Mouse (Mus musculus) NIH3T3 (cell line): ENCODE measurements around the gene Sacs.
A peak's percentile ranks its signal among the peaks of the same experiment; 100 is the strongest.

Source experiments
- DNase-seq: peaks from one replicate; pipeline ENCODE4 v3.0.0-alpha.2; 2012; ENCODE audit warnings: low read depth

The Sacs gene

DNA sequence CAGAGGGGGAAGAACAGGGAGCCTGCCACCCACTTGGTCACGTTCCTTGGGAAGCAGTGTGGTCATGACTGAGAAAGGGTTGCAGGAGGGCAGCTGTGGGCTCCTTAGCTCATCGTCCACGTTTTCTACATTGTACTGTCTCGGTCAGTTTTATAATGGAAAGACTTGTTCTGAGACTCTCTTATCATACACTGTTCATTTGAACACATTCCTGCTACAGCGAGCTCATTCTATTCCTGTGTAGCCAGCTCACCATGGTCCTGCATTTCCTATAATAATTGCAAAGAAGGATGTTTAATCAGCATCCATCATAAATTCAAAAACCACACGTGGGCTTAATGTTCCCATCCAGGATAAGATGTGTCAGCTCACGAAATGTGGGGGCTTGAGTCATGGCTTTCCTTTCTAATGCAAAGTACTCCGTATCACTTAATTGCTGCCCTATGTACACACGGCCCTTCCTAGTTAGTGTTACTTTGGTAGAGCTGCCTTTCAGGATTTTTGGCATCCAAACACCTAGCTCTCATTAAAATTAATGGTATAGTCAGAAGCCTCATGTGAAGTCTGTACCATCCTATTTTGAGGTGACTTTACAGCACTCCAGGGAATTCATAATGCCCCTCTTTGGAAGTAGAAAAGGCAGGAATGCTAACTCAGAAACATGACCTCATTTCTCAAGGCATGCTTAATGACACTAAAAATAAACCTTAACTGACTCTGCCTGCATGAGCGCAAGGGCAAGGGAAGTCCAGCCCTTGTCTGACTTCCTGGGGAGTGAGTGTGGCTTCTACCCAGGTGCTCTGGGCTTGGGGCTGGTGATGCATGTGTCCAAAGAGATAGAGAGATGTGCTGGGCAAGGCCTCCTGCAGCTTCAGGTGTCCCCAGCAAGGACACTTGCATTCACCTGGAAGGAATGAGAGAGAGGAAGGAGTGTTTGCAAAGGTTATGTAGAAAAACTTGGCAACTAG lies 23.4 kb downstream of the Sacs start:
- peak; percentile 14 for DNase-seq

DNA sequence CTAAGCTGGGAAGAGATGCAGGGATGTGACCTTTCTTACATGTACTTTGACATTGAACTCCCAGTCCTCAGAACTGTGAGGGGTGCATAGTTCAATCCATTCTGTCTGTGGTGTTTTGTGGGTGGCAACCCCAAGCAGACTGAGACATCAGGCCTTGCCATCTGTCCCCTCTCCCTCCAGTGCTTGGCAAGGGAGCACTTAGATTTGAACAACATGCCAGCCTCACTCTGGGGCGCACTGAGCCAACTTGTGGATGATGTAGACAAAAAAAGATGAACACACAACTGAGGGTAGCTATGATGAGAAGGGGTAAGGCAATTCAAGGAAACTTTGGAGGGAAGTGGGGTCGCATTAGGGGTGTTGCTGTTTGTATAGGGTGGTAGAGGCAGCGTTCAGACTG lies 26.2 kb downstream of the Sacs start:
- DNase-seq = no peak

DNA sequence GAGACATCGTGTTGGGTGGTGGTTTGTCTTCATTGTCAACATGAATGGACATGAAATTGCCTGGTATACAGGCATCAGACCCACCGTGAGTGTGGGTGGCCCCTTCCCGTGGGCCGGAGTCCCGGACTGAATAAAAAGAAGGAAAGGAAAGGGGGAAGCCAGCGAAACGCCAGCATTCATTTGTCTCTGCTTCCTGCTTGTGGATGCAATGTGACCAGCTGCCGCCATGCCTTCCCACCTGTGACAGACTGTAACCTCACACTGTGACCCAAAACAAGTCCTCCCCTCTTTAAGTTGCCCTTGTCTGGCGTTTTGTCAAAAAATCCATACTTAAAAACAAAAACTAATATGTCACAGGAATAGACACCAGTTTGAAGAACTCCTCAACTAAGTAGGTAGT lies 27.7 kb downstream of the Sacs start:
- DNase-seq = no peak

DNA sequence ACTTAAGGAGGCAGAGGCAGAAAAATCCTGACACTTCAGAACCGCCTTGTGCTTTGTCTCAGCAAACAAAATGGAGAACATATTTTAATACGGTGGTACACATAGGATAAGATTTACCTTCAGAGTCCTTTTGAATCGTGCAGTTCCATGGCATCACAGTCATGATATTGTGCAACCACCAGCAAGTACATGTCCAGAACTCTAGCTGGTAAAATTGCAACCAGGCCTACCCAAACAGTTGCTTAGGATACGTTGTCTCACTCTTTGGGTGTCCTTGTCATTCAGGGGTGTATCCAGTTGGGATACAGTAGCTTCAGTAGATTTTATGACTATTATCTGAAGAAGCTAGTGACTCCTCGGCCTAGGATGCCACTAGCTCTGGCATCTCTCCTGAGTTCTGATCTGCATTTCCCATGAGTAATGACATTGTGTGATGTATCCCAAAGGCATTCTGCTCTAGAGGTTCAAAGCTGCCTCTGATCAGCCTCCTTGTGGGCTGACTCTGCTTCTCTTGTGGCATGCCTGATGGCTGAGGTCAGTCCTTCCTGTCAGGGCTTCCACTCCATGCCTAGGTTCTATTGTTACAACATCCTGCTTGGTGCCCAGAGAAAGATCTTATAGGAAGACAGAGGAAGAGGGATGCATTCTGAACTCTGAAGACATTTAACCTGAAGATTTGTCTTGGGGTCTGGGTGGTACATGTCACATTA lies 33.2 kb downstream of the Sacs start:
- peak; percentile 7 for DNase-seq

GRCm38 (mm10) chr14:61172548-61173158 lies 34.4 kb downstream of the Sacs start:
- DNase-seq = peak; percentile 99

DNA sequence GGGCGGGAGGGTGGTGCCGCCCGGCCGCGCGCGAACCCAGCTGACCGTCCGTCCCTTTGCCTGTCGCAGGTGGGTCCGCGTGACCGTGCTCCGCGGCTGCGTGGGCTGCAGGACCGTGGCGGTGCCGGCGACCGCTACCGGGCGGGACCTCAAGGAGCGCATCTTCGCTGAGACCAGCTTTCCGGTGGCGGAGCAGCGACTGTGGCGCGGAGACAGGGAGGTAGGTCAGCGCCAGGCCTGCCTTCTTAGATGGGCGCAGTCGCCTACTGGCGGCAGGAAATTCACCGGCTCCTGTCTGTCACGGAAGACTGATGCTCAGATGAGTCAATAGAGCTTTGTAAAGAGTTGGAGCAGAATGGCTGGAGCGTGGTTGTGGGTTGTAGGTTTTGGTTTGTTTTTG lies 35.0 kb downstream of the Sacs start:
- peak; percentile 68 for DNase-seq

GRCm38 (mm10) chr14:61191904-61192303 lies 53.6 kb downstream of the Sacs start:
- DNase-seq = no peak

DNA sequence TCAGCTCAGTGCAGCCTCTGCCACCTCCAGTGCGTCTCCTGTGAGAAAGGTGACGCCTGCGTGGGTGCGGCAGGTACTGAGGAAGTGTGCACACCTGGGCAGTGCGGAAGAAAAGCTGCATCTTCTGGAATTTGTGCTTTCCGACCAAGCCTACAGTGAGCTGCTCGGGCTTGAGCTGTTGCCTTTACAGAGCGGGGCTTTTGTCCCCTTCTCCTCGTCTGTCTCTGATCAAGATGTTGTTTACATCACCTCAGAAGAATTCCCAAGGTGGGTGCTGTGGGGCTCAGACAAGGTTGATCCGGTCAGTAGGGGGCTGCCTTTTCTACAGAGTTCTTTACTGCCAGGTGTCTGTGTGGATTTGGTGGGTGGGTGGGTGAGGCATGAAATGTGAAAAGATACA lies 54.1 kb downstream of the Sacs start:
- DNase-seq = no peak

- DNase-seq = no peak
These were observed 56.2 kb downstream of the Sacs start for GRCm38 (mm10) chr14:61194416-61194815.

- DNase-seq = no peak
These were observed 71.9 kb downstream of the Sacs start for GRCm38 (mm10) chr14:61210111-61210510.

DNA sequence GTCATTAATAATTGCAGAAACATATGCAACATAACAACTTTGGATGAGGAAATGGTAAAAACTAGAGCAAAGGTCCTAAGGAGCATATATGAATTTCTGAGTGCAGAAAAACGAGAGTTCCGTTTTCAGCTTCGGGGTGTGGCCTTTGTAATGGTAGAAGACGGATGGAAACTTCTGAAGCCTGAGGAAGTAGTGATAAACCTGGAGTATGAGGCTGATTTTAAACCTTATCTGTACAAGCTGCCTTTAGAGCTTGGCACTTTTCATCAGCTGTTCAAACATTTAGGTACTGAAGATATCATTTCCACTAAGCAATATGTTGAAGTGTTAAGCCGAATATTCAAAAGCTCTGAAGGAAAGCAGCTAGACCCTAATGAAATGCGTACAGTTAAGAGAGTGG lies 73.5 kb downstream of the Sacs start:
- DNase-seq = no peak

GRCm38 (mm10) chr14:61221166-61221565 lies 82.9 kb downstream of the Sacs start:
- peak; percentile 2 for DNase-seq

GRCm38 (mm10) chr14:61222506-61222905 lies 84.2 kb downstream of the Sacs start:
- DNase-seq = peak; percentile 17

DNA sequence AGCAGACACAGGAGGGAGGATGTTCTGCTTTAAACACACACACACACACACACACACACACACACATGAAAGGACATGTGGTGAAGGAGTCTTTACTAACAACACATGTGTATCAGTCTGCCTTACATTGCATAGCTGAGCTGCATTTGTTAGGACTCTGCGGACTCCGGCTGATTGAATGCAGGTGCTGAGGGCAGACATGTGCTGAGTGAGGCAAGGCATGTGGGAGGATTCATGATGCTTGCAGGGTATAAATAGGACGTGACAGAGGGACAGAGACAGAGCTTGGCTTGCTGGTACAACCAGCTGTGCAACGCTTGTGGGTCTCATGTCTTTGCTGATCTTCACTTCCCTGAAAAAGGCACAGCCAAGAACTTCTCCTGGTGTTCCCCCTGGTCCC lies 85.5 kb downstream of the Sacs start:
- peak; percentile 11 for DNase-seq

DNA sequence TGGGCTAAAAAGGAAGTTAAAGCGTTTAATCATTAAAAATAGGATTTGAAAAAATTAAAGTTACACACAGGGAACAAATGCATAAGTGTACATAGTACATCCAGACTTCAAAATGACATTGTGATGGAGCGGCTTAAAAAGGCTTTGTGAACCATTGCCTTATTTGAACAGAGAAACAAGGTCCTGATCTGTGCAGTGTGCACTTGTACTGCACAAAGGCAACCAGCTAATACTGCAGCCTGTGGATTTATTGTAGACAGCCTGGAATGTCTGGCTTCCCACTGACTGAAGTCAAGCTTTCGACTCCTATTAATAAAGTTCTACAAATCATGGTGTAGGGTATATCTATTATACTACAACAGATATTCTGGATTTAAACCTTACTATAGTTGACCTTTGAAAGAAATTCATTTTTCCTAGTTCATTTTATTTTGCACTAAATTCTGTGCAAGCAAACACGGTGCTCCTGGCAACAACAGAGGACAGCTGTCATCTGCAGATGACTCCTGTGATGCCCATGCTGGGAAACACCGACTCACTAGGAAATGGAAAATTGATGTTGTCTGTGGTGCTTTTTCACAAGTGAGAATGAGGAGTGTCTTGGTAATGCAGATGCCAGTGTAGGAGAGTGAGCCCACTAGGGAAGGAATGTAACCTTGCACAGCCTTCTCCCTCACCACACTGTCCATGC lies 86.3 kb downstream of the Sacs start:
- DNase-seq = no peak

DNA sequence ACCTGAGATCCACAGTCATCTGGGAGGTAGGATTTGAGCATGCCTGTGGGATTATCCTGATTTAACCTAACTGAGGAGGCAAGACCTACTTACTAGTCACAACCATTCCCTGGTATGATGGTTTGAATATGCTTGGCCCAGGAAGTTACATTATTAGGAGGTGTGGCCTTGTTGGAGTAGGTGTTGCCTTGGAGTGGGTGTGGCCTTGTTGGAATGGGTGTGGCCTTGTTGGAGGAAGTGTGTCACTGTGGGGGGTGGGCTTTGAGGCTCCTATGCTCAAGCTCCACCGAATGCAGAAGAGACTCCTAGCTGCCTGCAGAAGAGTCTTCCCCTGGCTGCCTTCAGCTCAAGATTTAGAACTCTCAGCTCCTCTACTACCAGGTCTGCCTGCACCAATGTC lies 87.9 kb downstream of the Sacs start:
- DNase-seq = no peak

- DNase-seq = no peak
These were observed 91.5 kb downstream of the Sacs start for GRCm38 (mm10) chr14:61229763-61230162.

DNA sequence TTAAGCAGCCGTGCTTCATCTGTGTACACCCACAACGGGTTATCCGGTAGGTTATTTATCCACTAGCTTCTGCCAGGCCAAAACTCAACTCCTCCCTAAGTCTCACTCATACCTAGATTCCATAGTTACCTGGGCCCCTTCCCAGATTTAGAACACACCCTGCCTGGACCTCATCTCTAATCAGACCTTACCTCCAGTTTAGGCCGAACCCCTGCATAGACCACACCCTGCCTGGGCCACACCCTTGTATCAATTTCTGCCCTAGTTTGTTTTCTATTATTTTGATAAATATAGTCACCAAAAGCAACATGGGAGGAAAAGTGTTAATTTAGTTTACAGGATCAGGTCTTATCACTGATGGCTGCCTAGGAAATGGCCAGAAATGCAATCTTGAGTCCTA lies 91.9 kb downstream of the Sacs start:
- DNase-seq = no peak

GRCm38 (mm10) chr14:61232016-61232568 lies 93.8 kb downstream of the Sacs start:
- no peak for DNase-seq

- peak; percentile 23 for DNase-seq
These were observed 97.7 kb downstream of the Sacs start for GRCm38 (mm10) chr14:61235846-61236474.

DNA sequence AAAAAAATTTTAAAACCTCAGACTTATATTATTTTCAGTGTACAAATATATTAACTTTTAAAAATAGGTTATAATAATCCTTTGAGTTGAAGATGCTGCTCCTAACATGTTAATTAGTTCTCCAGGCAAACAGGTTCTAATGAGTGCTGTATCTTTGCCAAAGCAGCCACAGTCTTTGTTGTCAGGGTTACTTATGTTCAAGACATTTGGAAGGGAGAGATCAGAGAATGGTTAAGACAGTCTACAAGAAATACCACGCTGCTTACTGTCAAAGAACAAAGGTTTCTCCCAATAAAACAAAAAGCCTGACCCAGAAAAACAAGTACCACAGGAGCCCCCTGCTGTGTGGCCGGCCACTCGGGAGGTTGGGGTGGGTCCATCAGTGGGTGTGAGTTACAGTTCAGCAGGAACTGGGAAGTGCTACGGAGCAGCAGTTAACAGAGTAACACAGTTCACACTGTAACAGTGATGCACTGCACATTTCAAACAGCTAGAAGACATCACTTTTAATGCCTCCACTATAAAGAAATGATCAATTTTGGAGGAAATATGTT lies 98.9 kb downstream of the Sacs start:
- DNase-seq = no peak
